Mouse (Mus musculus): ENCODE data around the gene Hfe2.
"Not testable (repeated sequence)": the region's sequence is repeated elsewhere in the genome, so short reads cannot be mapped to it uniquely, and the experiment has no call there.

Hfe2 gene

GRCm38 (mm10) chr3:96496620-96497275 lies 28.2 kb upstream of the Hfe2 start:
- DNase-seq (ENCODE audit: low spot score in 2 of 2): not testable (repeated sequence)

- DNase-seq (ENCODE audit: low spot score in 2 of 2): peak; percentile 72 to 79
These were observed 27.4 kb upstream of the Hfe2 start for GRCm38 (mm10) chr3:96497451-96498028.

- no peak for DNase-seq (ENCODE audit: low spot score in 2 of 2)
These were observed 26.3 kb upstream of the Hfe2 start for GRCm38 (mm10) chr3:96498476-96499245.

- peak; percentile 67 to 81 for DNase-seq (ENCODE audit: low spot score in 2 of 2)
These were observed 25.3 kb upstream of the Hfe2 start for GRCm38 (mm10) chr3:96499481-96500288.

DNA sequence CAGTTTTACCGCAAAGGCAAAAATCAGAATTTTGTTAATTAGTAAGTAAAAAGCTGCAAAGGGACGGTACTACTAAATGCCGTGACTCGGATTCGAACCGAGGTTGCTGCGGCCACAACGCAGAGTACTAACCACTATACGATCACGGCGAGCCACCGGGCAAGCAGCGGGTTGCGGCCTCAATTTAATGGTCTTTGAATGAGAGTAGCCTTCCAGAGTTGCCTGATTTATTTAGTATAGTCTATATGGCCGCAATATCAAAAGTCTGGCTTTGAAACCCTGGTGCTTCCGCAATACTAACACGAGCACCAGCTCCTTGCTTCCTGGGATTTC lies 24.7 kb upstream of the Hfe2 start:
- DNase-seq (ENCODE audit: low spot score in 2 of 2): peak; percentile 90 to 96

- peak; percentile 79 to 87 for DNase-seq (ENCODE audit: low spot score in 2 of 2)
These were observed 24.2 kb upstream of the Hfe2 start for GRCm38 (mm10) chr3:96500691-96501265.

- DNase-seq (ENCODE audit: low spot score in 2 of 2): peak; percentile 78 to 89
These were observed 23.4 kb upstream of the Hfe2 start for GRCm38 (mm10) chr3:96501391-96502115.

GRCm38 (mm10) chr3:96502181-96503082 lies 22.5 kb upstream of the Hfe2 start:
- no peak for DNase-seq (ENCODE audit: low spot score in 2 of 2)

GRCm38 (mm10) chr3:96503083-96503450 lies 21.9 kb upstream of the Hfe2 start:
- DNase-seq (ENCODE audit: low spot score in 2 of 2): peak; percentile 70 to 81

GRCm38 (mm10) chr3:96503946-96504345 lies 21.0 kb upstream of the Hfe2 start:
- no peak for DNase-seq (ENCODE audit: low spot score in 2 of 2)

DNA sequence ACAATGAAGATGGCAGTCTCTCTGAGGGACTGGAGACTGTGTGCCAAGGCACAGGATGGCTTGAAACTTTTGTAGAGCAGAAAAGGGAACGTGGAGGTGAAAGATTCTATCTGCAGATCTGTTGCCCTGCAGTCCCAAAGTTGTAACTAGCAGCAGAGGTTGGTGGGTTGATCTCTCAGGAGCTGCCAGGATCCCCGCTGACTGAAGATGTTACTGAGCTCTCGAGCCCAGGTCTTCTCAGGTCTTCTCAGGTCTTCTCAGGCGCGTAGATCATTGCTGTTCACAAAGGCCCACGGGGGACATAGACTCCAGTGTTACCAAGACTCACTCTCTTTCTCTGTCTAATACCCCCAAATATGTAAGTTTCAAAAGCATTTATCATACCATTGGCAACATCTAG lies 20.0 kb upstream of the Hfe2 start:
- DNase-seq (ENCODE audit: low spot score in 2 of 2): no peak

DNA sequence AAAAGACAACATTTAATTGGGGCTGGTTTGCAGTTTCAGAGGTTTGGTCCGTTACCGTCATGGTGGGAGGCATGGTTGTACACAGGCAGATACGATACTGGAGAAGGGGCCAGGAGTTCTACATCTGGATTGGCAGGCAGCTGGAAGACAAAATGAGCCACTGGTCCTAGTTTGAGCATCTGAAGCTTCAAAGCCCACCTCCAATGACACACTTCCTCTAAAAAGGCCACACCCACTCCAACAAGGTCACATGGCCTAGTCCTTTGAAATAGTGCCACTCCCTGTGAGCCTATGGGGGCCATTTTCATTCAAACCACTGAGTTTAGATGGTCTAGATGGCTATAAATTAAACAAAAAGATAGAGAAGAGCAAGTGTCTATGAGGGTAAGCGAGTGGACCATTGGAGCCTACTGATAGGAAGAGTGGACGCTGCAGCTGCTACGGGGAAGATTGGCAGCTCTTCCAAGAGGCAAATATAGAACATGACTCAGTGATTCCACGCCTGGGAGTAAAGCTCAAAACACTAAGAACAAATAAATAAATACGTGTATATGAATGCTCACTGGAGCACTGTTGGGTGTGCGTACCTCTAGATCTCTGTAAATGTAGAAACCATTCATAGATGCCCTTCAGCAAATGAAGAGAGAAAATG lies 18.4 kb upstream of the Hfe2 start:
- no peak for DNase-seq (ENCODE audit: low spot score in 2 of 2)

GRCm38 (mm10) chr3:96507966-96508365 lies 17.0 kb upstream of the Hfe2 start:
- DNase-seq (ENCODE audit: low spot score in 2 of 2): not testable (repeated sequence)

DNA sequence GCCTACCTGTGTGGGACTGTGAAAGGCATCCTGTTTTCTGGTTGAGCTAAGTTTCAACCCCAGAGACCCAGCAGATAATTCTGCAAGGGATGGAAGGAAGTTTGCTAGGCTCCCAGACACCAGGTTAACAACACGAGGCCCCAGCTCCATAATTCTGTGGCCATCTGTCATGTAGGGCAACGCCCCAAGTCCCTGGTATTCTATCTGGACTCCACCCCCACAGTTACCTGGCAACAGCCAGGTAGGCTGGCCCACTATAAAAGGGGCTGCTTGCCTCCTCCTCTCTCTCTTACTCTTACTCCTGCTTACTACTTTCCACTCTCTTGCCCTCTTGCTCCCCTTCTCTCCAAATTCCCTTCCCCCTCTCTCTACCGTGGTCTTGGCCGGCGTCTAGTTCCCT lies 4.8 kb upstream of the Hfe2 start:
- DNase-seq (ENCODE audit: low spot score in 2 of 2): no peak

- DNase-seq (ENCODE audit: low spot score in 2 of 2): no peak
These were observed 2.8 kb upstream of the Hfe2 start for GRCm38 (mm10) chr3:96522149-96522548.

- DNase-seq (ENCODE audit: low spot score in 2 of 2): no peak
These were observed 753 bp upstream of the Hfe2 start for GRCm38 (mm10) chr3:96524028-96524810.

DNA sequence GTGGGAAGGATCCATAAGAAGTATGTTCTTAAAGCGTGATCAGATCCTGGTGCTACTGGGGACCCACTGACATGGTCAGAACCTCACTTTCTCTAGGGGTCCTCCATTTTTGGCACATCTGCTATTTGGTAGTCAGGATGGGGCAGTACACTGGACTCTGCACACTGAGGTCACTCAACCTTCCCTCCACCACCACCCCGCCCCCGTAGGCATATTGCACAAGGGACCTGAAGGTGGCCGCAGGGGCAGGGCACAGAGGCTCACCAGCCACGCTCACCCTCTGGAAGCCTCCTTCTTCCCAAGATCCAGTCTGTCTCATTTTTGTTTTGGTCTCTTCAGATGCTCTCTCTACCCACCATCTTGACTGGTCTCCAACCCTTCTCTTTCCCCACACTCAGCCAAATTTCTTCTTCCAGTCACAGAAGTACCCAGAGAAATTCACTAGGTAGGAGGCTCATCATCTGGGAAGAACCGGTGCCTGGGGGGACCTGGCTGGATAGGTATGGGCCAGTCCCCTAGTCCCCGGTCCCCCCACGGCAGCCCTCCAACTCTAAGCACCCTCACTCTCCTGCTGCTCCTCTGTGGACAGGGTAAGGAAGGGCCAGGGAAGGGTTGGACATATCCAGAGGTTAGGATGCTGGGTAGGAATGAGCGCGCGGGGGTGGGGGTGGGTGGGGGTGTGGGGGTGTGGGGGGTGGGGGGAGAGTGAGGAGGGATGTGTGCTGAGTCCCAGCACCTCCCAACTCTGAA lies 1.2 kb downstream of the Hfe2 start:
- DNase-seq (ENCODE audit: low spot score in 2 of 2): no peak
